Mouse (Mus musculus) mature B cell (primary cell): ENCODE data around the gene Itpr3.

ENCODE experiments used
- in situ Hi-C: fragments of 300-500 bp; cut with MboI; formaldehyde crosslinking; loops from 2 replicates; pipeline ENCODE4 v1.14.3; 2019

Gene Itpr3

GRCm38 (mm10) chr17:27038335-27039050, 18.6 kb upstream of the Itpr3 start:
- in situ Hi-C loops, result loop anchor here (10.0 kb wide), 1 partner anchor 46 kb away; no protein-coding TSS in a partner anchor

DNA sequence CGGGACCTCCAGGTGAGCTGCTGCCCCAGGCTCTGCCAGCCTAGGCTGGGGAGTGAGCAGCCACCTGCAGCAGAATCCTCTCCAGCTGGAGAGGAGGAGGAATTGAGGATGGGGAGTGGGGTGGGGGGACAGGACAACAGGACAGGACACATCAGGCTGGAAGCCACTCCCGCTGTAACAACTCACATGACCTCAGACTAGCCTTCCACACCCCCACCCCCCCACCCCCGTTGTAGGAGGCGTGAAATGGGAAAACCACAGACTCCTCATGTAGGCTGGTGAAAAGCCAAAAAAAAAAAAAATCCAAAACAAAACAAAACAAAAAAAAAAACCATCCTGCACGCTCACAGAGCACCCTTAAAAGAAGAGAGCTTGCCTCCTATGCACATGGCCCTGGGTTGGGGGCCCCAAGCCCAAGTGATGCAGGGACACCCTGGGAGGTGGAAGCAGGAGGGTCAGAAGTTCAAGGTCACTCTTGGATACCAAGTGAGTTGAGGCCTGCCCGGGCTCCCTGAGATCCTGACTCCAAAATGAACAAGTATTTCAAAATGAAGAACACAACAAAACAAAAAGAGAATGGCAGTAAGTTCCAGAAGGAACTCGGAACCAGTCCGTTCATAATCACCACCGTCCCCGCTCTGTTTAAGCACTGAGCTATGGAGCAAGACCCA, 17.5 kb upstream of the Itpr3 start:
- in situ Hi-C loops, result loop anchor here (10.0 kb wide), 1 partner anchor 45 kb away; no protein-coding TSS in a partner anchor

DNA sequence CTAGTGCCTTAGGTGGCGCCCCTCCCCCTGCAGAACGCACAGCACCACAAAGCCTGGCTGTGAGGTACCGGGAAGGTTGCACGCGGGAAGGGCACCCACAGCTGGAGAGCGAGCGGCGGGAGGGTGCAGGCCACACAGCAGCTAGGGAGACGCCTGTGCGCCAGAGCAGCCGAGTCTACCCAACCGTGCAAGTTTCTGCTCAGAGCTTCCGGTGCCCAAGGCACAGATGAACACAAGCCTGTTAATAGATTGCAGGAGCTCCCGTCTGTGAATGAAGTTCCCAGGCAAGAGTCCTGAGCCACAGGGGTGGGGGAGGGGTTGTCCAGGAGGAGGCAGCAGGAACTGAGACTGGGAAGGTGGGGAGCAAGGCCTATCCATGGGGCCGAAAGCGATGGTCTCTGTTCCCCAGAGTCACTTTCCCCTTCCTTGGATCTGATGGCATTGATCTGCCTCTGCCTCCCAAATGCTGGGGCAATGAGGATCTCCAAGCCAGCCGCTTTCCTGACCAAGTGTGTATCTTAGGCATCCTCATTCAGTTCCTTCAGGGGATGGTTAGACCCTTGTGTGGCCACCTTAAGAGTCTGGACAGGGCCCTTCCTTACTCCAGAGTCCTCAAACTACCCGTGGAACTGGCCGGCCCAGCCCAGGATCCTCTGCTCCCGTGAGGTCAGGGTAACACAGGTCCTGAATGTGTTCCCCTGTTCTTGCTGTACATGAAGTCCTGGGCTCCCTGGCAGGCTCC, 16.6 kb upstream of the Itpr3 start:
- in situ Hi-C loops, result no loop called here

DNA sequence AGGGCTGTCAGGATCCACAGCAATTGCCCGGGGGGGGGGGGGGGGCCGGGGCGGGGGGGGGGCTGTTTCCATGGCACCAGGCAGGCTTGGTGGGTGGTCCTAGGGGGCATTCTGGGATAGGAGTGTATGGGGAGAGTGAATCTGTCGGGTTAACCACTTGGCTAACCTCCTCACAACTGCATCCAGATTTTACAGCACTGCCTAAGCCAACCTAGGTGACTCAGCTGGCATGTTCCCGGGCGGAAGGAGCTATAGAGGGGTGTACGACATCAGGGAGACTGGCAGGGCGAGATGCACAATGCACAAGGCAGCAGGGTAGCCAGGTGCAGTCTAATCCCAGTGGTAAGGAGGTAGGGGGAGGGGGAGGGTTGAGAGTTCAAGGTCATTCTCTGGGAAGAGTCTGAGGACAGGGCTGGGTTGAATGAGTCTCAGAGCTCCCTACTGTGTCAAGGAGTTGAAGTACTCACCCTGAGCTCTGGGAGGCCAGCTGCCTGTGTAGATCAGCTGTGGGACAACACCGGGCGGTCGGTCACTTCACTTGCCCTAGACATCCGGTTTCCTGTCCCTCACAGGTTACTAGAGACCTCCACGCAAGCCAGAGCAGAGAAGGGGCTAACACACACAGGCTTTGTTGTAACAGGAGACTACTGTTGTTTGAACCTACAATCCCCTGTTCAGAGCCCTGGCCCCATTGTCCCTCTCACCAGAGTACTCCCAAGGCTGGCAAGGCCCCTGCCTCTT, 15.9 kb upstream of the Itpr3 start:
- in situ Hi-C loops, result no loop called here

DNA sequence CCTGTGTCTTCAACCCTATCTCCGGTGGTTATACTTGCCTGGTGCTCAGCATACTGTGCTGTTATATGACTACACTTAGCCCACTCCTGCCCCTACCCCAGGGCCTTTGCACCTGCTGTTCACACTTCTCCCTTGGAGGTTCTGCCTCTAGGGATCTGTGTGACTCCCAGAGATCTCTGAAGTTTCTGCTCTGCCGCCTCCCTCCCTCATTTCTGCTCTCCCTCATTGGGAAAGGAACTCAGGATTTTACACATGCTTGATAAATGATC, 15.4 kb upstream of the Itpr3 start:
- in situ Hi-C loops, result no loop called here

GRCm38 (mm10) chr17:27042840-27043239, 14.3 kb upstream of the Itpr3 start:
- in situ Hi-C loops, result no loop called here

DNA sequence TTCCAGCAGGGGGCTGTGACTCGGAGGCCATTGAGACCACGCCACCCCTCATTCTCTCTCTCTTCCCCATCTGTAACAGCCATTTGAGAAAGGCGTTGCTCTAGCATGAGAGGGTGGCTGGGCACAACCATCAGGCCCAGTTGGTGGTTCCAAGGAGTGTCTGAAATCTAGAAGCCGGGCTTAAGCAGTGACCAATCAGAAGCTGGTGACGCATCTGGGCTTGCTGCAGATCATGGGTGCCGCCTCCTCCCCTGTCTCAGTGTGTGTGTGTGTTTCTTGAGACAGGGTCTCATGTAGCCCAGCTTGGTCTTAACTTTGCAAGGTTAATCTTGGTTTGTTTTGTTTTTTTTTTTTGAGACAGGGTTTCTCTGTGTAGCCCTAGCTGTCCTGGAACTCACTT, 11.9 kb upstream of the Itpr3 start:
- in situ Hi-C loops, result no loop called here

DNA sequence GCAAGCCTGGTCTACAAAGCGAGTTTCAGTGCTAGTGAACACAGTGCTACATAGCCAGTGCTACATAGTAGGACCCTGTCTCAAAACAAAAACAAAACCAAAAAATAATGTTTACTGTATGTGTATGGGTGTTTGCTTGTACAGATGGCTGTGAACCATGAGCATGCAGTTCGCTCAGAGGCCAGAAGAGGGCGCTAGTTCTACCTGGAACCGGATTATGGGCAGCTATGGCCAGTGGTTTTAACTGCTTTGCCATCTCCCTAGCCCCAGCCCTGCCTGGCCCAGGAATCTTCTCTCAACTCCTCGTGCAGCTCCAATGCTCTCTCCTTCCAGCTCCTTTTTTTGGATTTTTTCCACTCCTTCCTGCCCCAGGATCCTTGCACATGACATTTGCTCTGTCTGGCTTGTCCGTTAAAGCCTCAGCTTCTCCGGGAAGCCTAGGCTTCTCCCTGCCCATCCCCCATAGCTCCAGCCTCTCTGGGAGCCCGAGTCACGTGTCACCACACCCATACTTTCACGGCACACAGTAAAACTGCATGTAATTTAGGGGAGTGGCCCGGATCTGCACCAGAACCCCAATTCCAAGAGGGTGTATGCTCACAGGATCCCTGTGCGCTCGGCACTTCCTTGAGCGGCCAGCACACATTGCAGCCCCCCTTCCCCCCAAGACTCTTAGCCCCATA, 9.2 kb upstream of the Itpr3 start:
- in situ Hi-C loops, result no loop called here

DNA sequence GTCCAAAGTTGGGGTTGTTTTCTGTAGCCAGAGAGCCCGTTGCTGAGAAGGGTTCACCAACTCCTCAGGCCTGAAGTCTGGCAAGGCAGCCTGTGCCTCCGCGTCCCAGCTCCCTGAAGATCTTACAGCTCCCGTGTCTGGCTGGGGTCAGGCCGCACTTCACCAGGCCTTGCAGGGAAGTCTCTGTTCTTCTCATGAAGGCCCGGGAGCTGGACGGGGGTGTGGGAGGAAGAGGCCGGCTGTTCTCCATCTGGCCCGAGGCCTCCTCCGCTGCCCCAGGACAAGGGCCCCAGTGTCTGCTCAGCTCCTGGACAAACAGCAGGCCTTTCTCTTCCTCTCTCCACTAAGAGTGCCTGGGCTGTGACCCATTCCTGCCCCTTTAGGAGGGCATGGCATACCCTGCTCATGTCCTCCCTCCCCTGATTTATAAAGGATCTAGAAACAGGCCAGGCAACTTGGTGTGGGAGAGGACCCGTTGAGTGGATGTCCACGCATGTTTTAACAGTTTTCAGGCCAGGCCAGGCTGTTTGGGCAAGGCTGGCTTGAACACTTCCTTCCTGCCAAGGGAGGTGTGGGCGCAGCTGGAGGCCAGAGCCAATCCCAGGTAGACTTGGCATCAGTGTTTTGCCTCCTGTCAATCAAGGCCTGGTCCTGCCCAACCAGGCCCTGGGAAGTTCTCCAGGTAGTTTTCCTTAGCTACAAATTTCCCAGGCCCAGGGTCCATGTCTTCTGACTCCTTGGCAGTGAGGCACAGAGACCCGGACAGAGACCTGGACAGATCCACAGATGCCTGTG, 8.5 kb upstream of the Itpr3 start:
- in situ Hi-C loops, result no loop called here

- in situ Hi-C loops, result no loop called here
Measured at GRCm38 (mm10) chr17:27050853-27051252, 6.3 kb upstream of the Itpr3 start.

DNA sequence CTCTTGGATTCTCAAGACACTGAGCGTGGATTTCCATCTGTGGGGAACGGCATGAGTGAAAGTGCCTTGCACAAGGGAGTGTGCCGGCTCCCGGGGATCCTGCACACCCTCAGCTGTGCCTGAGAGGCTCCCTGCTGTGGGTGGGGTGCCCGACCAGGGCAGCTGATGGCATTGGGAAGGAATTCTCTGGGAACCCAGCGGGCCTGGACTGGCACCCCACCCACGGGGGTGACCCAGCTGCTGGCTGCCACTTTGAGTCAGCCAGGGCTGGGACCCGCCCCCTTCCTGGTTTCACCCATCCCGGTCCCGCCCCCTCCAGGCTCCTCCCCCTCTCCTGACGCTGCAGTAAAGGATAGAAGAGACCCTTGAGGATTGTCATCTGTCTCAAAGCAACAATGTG, 5.6 kb upstream of the Itpr3 start:
- in situ Hi-C loops, result no loop called here

DNA sequence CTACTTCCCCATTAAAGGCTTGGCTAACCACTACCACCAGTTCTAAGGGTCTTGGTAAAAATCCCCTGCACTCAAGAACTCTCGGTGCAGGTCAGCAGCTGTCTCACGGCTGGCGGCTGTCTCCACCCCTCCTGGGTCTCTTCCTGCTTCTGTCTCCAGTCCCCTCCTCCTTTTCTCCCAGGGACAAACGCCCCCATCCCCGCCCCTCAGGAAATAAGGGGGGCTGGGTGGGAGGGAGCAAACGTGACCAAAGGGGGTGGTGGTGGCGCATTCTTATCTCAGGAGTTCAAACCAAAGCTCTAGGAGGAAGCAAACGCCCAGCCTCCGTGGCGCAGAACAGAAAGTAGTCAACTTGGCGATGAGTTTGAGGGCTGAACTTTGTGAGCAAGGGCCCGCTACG, 934 bp upstream of the Itpr3 start:
- in situ Hi-C loops, result no loop called here

DNA sequence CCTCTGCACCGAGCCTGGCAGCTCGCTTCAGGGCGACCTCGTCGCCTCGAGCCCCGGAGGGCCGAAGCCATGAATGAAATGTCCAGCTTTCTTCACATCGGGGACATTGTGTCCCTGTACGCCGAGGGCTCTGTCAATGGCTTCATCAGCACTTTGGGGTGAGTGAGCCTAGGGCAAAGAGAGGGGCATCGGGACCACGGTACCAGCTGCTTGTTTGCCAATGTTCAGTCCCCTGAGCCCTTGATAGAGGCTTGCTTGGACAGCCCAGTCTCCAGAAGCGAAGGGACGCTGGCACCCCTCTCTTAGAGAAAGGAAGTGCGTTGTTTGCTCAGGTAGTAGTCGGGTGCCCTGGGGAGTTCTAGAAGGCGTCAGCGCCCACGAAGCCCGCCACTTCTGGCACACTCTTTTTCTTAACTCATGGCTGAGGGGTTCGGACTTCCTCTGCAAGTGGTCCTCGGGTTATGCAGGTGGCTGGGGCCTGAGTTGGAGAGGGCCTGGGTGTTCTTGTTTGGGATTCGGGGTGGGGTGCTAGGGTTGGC, 482 bp downstream of the Itpr3 start:
- in situ Hi-C loops, result no loop called here

- in situ Hi-C loops, result no loop called here
Measured at GRCm38 (mm10) chr17:27060698-27061097, 3.6 kb downstream of the Itpr3 start.

GRCm38 (mm10) chr17:27061727-27062126, 4.6 kb downstream of the Itpr3 start:
- in situ Hi-C loops, result no loop called here

- in situ Hi-C loops, result no loop called here
Measured at GRCm38 (mm10) chr17:27062684-27063083, 5.6 kb downstream of the Itpr3 start.

- in situ Hi-C loops, result no loop called here
Measured at GRCm38 (mm10) chr17:27063717-27064116, 6.6 kb downstream of the Itpr3 start.

DNA sequence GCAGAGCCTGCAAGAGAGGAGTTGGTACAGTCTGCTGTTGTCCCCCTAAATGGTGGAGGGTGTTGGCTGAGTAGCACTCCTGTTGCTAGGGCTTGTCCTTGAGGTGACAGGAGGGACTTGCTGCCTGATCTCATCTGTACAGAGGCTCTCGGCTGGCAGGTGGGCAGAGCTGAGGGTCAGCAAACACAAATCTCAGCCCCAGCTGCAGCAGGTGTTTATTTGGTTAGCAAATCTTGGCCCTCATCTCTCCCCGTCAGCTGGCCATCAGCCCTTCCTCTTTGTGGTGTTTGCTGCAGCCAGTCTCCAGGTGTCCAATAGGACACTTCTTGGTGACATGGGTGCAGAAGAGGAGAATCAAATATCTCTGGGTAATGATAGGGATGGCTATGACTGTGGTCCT, 7.1 kb downstream of the Itpr3 start:
- in situ Hi-C loops, result no loop called here

DNA sequence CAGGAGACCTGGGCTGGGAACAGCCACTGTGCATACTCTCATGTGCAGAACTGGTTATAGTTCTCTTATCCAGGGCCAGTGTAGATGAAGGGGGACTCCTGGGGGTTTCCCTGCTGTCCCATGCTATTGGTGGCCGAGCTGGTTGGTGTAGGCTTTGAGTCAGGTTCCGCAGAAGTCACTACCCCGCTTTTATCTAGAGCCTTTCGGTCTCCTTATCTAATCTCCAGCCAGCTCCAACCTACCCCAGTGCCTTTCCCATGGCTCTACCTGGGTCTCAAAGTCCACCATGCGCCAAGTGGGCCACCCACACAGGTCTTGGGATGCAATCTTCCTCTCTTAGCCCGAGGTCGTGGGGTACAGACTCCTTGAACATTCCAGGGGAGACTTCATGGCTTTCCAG, 9.0 kb downstream of the Itpr3 start:
- in situ Hi-C loops, result no loop called here

DNA sequence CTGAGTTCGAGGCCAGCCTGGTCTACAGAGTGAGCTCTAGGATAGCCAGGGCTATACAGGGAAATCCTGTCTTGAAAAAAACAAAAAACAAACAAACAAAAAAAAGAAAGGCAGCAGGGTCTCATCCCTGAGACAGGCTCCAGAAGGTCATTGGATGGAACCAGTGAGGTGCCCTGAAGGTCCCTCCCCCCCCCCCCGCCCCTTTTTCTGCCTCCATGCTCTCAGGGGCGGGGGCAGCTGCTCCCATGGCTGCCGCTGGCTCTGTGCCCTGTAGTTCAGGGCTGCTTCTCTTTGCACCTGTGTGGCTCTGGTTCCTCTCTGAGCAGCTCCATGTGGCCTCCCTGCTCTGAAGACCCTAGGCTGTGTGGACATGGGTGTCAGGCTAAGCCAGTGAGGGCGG, 12.0 kb downstream of the Itpr3 start:
- in situ Hi-C loops, result no loop called here

DNA sequence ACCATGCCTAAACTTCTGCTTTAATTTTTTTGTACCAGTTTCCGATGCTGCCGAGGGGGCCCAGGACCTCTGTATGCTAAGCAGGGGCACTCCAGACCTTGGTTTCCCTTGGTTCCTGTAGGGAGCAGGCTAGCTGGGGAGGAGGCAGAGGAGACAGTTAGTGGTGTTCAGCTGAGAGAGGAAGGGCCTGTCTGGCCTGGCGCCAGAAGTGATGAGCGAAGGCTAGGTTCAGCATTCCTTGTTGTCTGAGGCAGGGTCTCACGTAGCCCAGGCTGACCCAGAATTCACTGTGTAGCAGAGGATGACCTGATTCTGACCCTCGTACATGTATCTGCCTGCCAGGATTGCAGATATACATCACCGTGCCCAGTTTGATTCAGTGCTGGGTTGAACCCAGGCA, 13.8 kb downstream of the Itpr3 start:
- in situ Hi-C loops, result no loop called here
